ENCODE assay signal across 8 mouse cellular contexts in genomic region chr1:72255062-72255853, GRCm38 (mm10). TPM values are rescaled to one million over a fixed set of nuclear protein-coding genes. Genes with fewer than 3 reads are reported as not detected.
DNase-seq lines count a peak whose midpoint lies in the region; ATAC-seq lines count a peak whose summit lies in the region.

No protein-coding gene starts in this region.

- DNase-seq in CD8-positive naive resting alpha-beta T cell, adult 2 months (ENCODE audit: low read depth in 2 of 2, low spot score in 2 of 2), result peak; percentile 15 to 37
- DNase-seq in adipocyte (ENCODE audit: low spot score), result peak; percentile 77
- peak; percentile 69 for DNase-seq in embryo, embryonic 11.5 days (ENCODE audit: low read depth, low spot score)
- peak; percentile 70 for DNase-seq in kidney, postnatal 14 days
- DNase-seq in ovary, postnatal 14 days (ENCODE audit: low spot score), result peak; percentile 29
- peak; percentile 25 to 49 for DNase-seq in thymus, postnatal 36 days

- H3K4me2 ChIP-seq in heart, embryonic 13.5 days, result peak overlapping the region; percentile 76
- H3K4me2 ChIP-seq in lung, embryonic 15.5 days, result peak overlapping the region; percentile 75

- no peaks in the 10 kb centered on the region for H3K36me3 ChIP-seq in heart, embryonic 13.5 days
- no peaks in the 10 kb centered on the region for H3K36me3 ChIP-seq in lung, embryonic 15.5 days

- H3K4me3 ChIP-seq in heart, embryonic 13.5 days, result peak overlapping the region; percentile 57
- H3K4me3 ChIP-seq in lung, embryonic 15.5 days, result peak overlapping the region; percentile 49

- H3K9ac ChIP-seq in heart, embryonic 13.5 days, result peak overlapping the region; percentile 86
- no peak overlapping the region; the same call in 1 of the 2 replicates for H3K9ac ChIP-seq in lung, embryonic 15.5 days

- 4% methylated on average over 15 of the region's 15 CpGs for WGBS in heart, embryonic 13.5 days
- 3% methylated on average over 15 of the region's 15 CpGs for WGBS in lung, embryonic 15.5 days

- peak overlapping the region; percentile 92 for H3K27ac ChIP-seq in heart, embryonic 13.5 days (replicated peaks)
- H3K27ac ChIP-seq in lung, embryonic 15.5 days, result peak overlapping the region; percentile 94

- H3K9me3 ChIP-seq in heart, embryonic 13.5 days, result no peaks in the 10 kb centered on the region
- no peaks in the 10 kb centered on the region for H3K9me3 ChIP-seq in lung, embryonic 15.5 days

- peak; percentile 73 for ATAC-seq in heart, embryonic 13.5 days (ENCODE audit: extremely low read depth, insufficient number of reproducible peaks, low FRiP score, low TSS enrichment)
- peak; percentile 87 for ATAC-seq in lung, embryonic 15.5 days (ENCODE audit: borderline replicate concordance, extremely low read depth, low FRiP score, low TSS enrichment)

- H3K27me3 ChIP-seq in heart, embryonic 13.5 days (replicated peaks), result no peaks in the 10 kb centered on the region
- no peaks in the 10 kb centered on the region for H3K27me3 ChIP-seq in lung, embryonic 15.5 days

- peaks cover 16% of the 10 kb centered on the region for H3K4me1 ChIP-seq in heart, embryonic 13.5 days
- H3K4me1 ChIP-seq in lung, embryonic 15.5 days, result peaks cover 18% of the 10 kb centered on the region; the same call in 1 of the 2 replicates

RNA-seq across cellular contexts. Expression of gene Pecr, which starts 28.9 kb away (rescaled TPM):
- 20.4 and 23.7 TPM in 2 replicates for polyA plus RNA-seq in heart, embryonic 13.5 days (2015; fragmentation: Nextera tagmentation; extraction: Ambion mirVana)
- polyA plus RNA-seq in lung, embryonic 15.5 days (2015; fragmentation: Nextera tagmentation; extraction: Ambion mirVana), result 23.0 and 24.8 TPM in 2 replicates

RNA-seq across cellular contexts. Expression of gene Tmem169, which starts 28.9 kb away (rescaled TPM):
- polyA plus RNA-seq in heart, embryonic 13.5 days (2015; fragmentation: Nextera tagmentation; extraction: Ambion mirVana), result 0.33 and 0.35 TPM in 2 replicates
- polyA plus RNA-seq in lung, embryonic 15.5 days (2015; fragmentation: Nextera tagmentation; extraction: Ambion mirVana), result 0.76 and 1.5 TPM in 2 replicates

RNA-seq across cellular contexts. Expression of gene Mreg, which starts 43.2 kb away (rescaled TPM):
- 4.0 TPM in 2 replicates for polyA plus RNA-seq in heart, embryonic 13.5 days (2015; fragmentation: Nextera tagmentation; extraction: Ambion mirVana)
- polyA plus RNA-seq in lung, embryonic 15.5 days (2015; fragmentation: Nextera tagmentation; extraction: Ambion mirVana), result 2.3 and 4.8 TPM in 2 replicates

RNA-seq across cellular contexts. Expression of gene Xrcc5, which starts 52.0 kb away (rescaled TPM):
- 18.1 TPM in 2 replicates for polyA plus RNA-seq in heart, embryonic 13.5 days (2015; fragmentation: Nextera tagmentation; extraction: Ambion mirVana)
- 35.4 and 36.0 TPM in 2 replicates for polyA plus RNA-seq in lung, embryonic 15.5 days (2015; fragmentation: Nextera tagmentation; extraction: Ambion mirVana)

Comparison
In these comparisons a context has a peak if more than half of its experiments do, and no peak if none do; other contexts are left out.
1. Peak in every context shown above with its lines: DNase-seq, ATAC-seq, H3K4me3 ChIP-seq and H3K27ac ChIP-seq.
2. DNase-seq: peak in every context shown above with its lines; median percentile 77 in adipocyte; 70 in kidney, postnatal 14 days; 69 in embryo, embryonic 11.5 days; 37 in thymus, postnatal 36 days; 29 in ovary, postnatal 14 days; 26 in CD8-positive naive resting alpha-beta T cell, adult 2 months.